Mouse (Mus musculus) midbrain, postnatal 0 days (tissue): ENCODE results near the gene Csnk1d. TPM values are rescaled to one million over a fixed set of nuclear protein-coding genes. Genes with fewer than 3 reads are reported as not detected.
A peak's percentile ranks its signal among the peaks of the same experiment; 100 is the strongest.

ENCODE experiments used
- ATAC-seq: fragments of 200-750 bp; cut with Nextera tagmentation; 2 replicates; pipeline ENCODE4 v1.8.0; 2017; ENCODE audit warnings: moderate number of reproducible peaks, mild to moderate bottlenecking, moderate TSS enrichment, moderate library complexity; ENCODE audit not compliant: low FRiP score
- DNase-seq: peaks from one replicate; pipeline ENCODE4 v3.0.0-alpha.2; 2015; ENCODE audit warnings: low spot score
- H3K27ac ChIP-seq: fragments of 300-500 bp; sonication (generic); 2 replicates; pipeline ENCODE4 v1.5.1; 2014; ENCODE audit warnings: low read depth, mild to moderate bottlenecking, low read length, mixed read lengths
- H3K27me3 ChIP-seq: fragments of 300-500 bp; sonication (generic); 2 replicates; pipeline ENCODE4 v1.6.1; 2014; ENCODE audit warnings: low read length, control low read depth, mixed read lengths; ENCODE audit not compliant: insufficient read depth
- H3K36me3 ChIP-seq: fragments of 300-500 bp; sonication (generic); 2 replicates; pipeline ENCODE4 v1.6.1; 2014; ENCODE audit warnings: low read length, control low read depth, mixed read lengths; ENCODE audit not compliant: insufficient read depth
- H3K4me1 ChIP-seq: fragments of 300-500 bp; sonication (generic); 2 replicates; pipeline ENCODE4 v1.6.1; 2014; ENCODE audit warnings: mild to moderate bottlenecking, control low read depth, antibody characterized with exemption, low read length, mixed read lengths; ENCODE audit not compliant: insufficient read depth
- H3K4me2 ChIP-seq: fragments of 300-500 bp; sonication (generic); 2 replicates; pipeline ENCODE4 v1.6.1; 2014; ENCODE audit warnings: low read depth, mild to moderate bottlenecking, low read length, mixed read lengths; ENCODE audit not compliant: poor library complexity, severe bottlenecking
- H3K4me3 ChIP-seq: fragments of 300-500 bp; sonication (generic); 2 replicates; pipeline ENCODE4 v1.5.1; 2014; ENCODE audit warnings: low read depth, mild to moderate bottlenecking, low read length, moderate library complexity
- H3K9ac ChIP-seq: fragments of 300-500 bp; sonication (generic); replicated peaks from 2 replicates; pipeline ENCODE4 v1.6.1; 2014; ENCODE audit warnings: mild to moderate bottlenecking, low read length, moderate library complexity, mixed read lengths; ENCODE audit not compliant: poor library complexity, severe bottlenecking
- H3K9me3 ChIP-seq: fragments of 300-500 bp; sonication (generic); 2 replicates; pipeline ENCODE4 v1.6.1; 2016; ENCODE audit warnings: low read length, control low read depth
- CTCF ChIP-seq: IDR thresholded peaks from 2 replicates; pipeline ENCODE4 v1.5.1; 2016; ENCODE audit warnings: antibody characterized with exemption, mild to moderate bottlenecking
- WGBS: fragments of 180-500 bp; shearing (Covaris S2); extraction: QIAGEN DNeasy Blood & Tissue Kit; methylation state at CpG from one replicate; pipeline ENCODE4 v1.1.7; 2014; 5-methylcytosine and 5-hydroxymethylcytosine counted together
- polyA plus RNA-seq: library from polyadenylated mRNA; unstranded; fragments of >200 nt; fragmentation: Nextera tagmentation; extraction: Ambion mirVana; gene quantifications from 2 replicates; pipeline ENCODE4 v1.2.1, GENCODE M21; 2015
- total RNA-seq: library from RNA; depleted of rRNA; stranded (reverse); fragments of >200 nt; gene quantifications from 2 replicates; pipeline ENCODE4 v1.2.3, GENCODE M21; 2014

The Csnk1d gene
- total and polyA plus RNA-seq, 2 experiments from 2014 or later: 115 to 116 TPM

DNA sequence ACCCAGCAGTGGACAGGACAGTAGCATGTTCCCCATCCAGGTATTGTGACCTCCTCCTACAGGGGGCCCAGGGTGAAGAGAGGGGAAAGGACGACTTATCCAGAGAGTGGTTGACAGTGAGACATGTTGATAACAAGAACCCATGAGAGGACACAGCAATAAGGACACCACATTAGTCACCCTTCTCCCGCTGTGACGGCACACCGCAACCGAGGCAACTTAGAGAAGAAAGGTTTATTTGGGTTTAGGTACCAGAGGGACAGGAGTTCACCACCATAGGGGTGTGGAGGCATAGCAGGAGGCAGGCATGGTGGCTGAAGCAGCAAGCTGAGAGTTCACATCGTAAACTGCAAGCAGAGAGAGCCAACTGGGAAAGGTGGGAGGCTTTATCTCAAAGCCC, 15.1 kb upstream of the Csnk1d start:
- WGBS: 77% methylated on average over 6 of the region's 6 CpGs
- Histone ChIP-seq H3K27me3 (no peaks in the 10 kb centered on the region), H3K9me3 (no peaks in the 10 kb centered on the region), H3K4me1 (no peaks in the 10 kb centered on the region), H3K4me2 (no peak overlapping the region), H3K9ac (no peak overlapping the region), H3K27ac (no peak overlapping the region), H3K4me3 (no peak overlapping the region), H3K36me3 (no peaks in the 10 kb centered on the region)
- no peak for DNase-seq
- no peak for ATAC-seq
- TF ChIP-seq CTCF: no peak

- WGBS: 58% methylated on average over 5 of the region's 5 CpGs
- Histone ChIP-seq H3K4me2 (no peak overlapping the region), H3K4me1 (no peaks in the 10 kb centered on the region), H3K27ac (no peak overlapping the region), H3K4me3 (no peak overlapping the region), H3K9ac (no peak overlapping the region), H3K27me3 (no peaks in the 10 kb centered on the region), H3K36me3 (no peaks in the 10 kb centered on the region), H3K9me3 (no peaks in the 10 kb centered on the region)
- TF ChIP-seq CTCF: no peak
- no peak for DNase-seq
- no peak for ATAC-seq
Observed at GRCm38 (mm10) chr11:121004281-121004680, 13.2 kb upstream of the Csnk1d start.

DNA sequence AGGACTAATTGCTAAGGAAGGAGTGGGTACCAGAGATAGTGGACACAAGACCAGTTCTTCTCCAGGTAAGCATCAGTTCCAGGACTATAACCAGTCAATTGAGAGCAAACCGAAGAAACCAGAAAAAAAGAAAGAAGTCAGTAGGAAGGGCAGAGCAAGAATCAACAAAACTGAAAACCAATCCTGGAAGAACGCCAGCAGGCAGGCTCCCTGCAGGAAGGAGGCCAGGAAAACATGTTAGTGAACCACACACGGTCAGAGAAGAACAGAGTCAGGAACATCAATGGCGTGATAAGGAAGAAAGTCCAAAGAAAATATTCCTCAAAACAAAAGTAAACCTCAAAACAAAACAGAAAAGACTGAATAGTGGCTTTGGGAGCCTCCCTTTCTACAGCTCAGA, 10.8 kb upstream of the Csnk1d start:
- no peaks in the 10 kb centered on the region for H3K9me3 ChIP-seq
- H3K36me3 ChIP-seq: no peaks in the 10 kb centered on the region
- no peaks in the 10 kb centered on the region for H3K27me3 ChIP-seq
- no peak overlapping the region for H3K27ac ChIP-seq
- H3K9ac ChIP-seq: no peak overlapping the region
- DNase-seq (peak; percentile 14), ATAC-seq (no peak)
- H3K4me2 ChIP-seq: no peak overlapping the region
- H3K4me1 ChIP-seq: no peaks in the 10 kb centered on the region
- no peak for TF ChIP-seq CTCF
- H3K4me3 ChIP-seq: no peak overlapping the region
- 67% methylated on average over 4 of the region's 4 CpGs for WGBS

GRCm38 (mm10) chr11:120994741-120995140, 3.6 kb upstream of the Csnk1d start:
- H3K27ac ChIP-seq: no peak overlapping the region
- 94% methylated on average over 6 of the region's 6 CpGs for WGBS
- H3K4me1 ChIP-seq: peaks cover 13% of the 10 kb centered on the region
- no peaks in the 10 kb centered on the region for H3K9me3 ChIP-seq
- no peak overlapping the region for H3K9ac ChIP-seq
- H3K4me3 ChIP-seq: no peak overlapping the region
- ATAC-seq: no peak
- H3K27me3 ChIP-seq: no peaks in the 10 kb centered on the region
- DNase-seq: no peak
- H3K4me2 ChIP-seq: no peak overlapping the region
- H3K36me3 ChIP-seq: no peaks in the 10 kb centered on the region
- no peak for TF ChIP-seq CTCF

DNA sequence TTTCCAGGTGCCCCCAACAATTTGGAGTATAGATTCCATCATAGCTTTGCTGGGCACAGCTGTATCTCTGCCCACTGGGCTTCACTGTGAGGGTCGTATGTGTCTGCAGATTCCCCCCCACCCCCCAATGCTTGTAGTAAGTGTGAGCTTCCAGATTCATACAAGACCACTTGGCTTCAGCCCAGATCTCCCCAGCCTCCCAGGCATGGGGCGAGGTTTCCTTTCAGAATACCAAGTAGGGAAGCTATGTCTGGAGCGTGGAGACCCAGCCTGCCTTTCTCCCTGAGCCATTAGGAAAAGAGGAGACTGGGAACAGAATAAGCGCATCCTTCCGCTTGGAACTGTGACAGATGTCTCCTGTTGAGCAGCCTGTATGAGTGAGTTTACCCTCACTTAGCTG, 2.5 kb upstream of the Csnk1d start:
- DNase-seq (peak; percentile 43), ATAC-seq (no peak)
- H3K27ac ChIP-seq: no peak overlapping the region
- no peak overlapping the region for H3K9ac ChIP-seq
- H3K27me3 ChIP-seq: no peaks in the 10 kb centered on the region
- no peaks in the 10 kb centered on the region for H3K9me3 ChIP-seq
- 62% methylated on average over 5 of the region's 5 CpGs for WGBS
- H3K4me3 ChIP-seq: no peak overlapping the region
- H3K4me1 ChIP-seq: peaks cover 21% of the 10 kb centered on the region
- no peaks in the 10 kb centered on the region for H3K36me3 ChIP-seq
- no peak for TF ChIP-seq CTCF
- no peak overlapping the region for H3K4me2 ChIP-seq

GRCm38 (mm10) chr11:120993080-120993479, 1.9 kb upstream of the Csnk1d start:
- no peak overlapping the region for H3K4me2 ChIP-seq
- peaks cover 24% of the 10 kb centered on the region for H3K4me1 ChIP-seq
- no peaks in the 10 kb centered on the region for H3K36me3 ChIP-seq
- ATAC-seq: no peak
- no peak overlapping the region for H3K9ac ChIP-seq
- no peaks in the 10 kb centered on the region for H3K27me3 ChIP-seq
- H3K9me3 ChIP-seq: no peaks in the 10 kb centered on the region
- no peak overlapping the region for H3K27ac ChIP-seq
- no peak for TF ChIP-seq CTCF
- no peak for DNase-seq
- 97% methylated on average over 3 of the region's 3 CpGs for WGBS
- H3K4me3 ChIP-seq: no peak overlapping the region

DNA sequence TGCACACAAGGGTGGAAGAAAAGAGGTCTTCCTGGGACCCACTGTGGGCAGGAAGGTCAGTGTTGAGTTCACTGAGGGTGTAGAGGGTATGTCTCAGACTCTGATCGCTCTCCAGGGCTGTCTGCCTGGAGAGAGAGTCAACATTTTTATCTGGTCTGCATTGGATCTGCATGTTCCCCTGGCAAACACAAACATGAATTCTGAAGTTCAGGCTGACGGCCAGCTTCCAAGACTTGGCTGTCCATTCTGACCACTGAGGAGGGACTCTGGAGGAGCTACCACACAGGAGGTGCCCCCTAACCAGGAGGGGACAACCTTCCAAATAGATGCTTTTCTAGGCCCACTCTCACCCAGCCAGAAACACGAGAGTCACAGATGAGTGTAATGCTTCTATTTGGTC, 661 bp upstream of the Csnk1d start:
- peak overlapping the region; percentile 100 for H3K4me3 ChIP-seq
- peak overlapping the region; percentile 97 for H3K27ac ChIP-seq
- TF ChIP-seq CTCF: no peak
- 62% methylated on average over 3 of the region's 3 CpGs for WGBS
- H3K27me3 ChIP-seq: no peaks in the 10 kb centered on the region
- no peaks in the 10 kb centered on the region for H3K36me3 ChIP-seq
- ATAC-seq (no peak), DNase-seq (no peak)
- H3K4me2 ChIP-seq: peak overlapping the region; percentile 65
- peak overlapping the region; percentile 100 for H3K9ac ChIP-seq
- H3K4me1 ChIP-seq: peaks cover 24% of the 10 kb centered on the region
- no peaks in the 10 kb centered on the region for H3K9me3 ChIP-seq
